Mouse (Mus musculus) small intestine, adult 2 months (tissue): ENCODE data around the gene Copb1.

Experiments
- CTCF ChIP-seq: fragments of 200-500 bp; IDR thresholded peaks from 2 replicates; pipeline ENCODE4 v1.5.1; 2012; ENCODE audit warnings: low read depth, mild to moderate bottlenecking, control low read depth, inconsistent platforms, low read length, moderate library complexity, mixed read lengths; ENCODE audit not compliant: insufficient replicate concordance, insufficient read length; ENCODE audit errors: extremely low read depth
- POLR2A ChIP-seq: fragments of 200-500 bp; IDR thresholded peaks from 2 replicates; pipeline ENCODE4 v1.6.1; 2012; ENCODE audit warnings: low read depth, mild to moderate bottlenecking, control low read depth, inconsistent platforms, low read length, moderate library complexity

- TF ChIP-seq POLR2A (no peak), CTCF (no peak)
Observed at GRCm38 (mm10) chr7:114232982-114233381, 21.5 kb downstream of the Copb1 start.
